Mouse (Mus musculus): ENCODE measurements at regions not wholly inside any gene's neighbourhood (a gene's known extent, or its start where the extent isn't known, plus 50 kb on each side); places are given as distances from the start of the nearest gene placed in this dataset.
A peak's percentile ranks its signal among the peaks of the same experiment; 100 is the strongest.
"Not testable (repeated sequence)": the region's sequence is repeated elsewhere in the genome, so short reads cannot be mapped to it uniquely, and the experiment has no call there.

DNA sequence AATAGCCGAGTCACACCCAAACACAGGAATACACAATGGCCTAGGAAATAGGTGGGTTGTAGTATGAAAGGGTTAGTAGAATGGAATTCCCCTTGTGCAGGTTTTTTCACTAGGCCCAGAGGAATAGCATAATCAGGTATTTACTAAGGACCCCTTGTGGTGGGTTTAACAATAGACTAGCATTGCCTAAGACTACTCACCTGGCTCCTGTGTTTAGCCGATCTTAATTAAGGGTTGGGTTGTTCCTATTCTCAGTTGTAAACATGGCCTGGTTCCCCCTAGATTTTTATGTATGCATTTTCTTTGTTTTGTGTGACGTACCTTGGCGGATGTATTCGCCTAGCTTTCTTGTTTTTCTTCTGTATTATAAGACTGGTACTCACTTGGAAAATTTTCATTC is 90.8 kb upstream of the Srd5a2 start:
- H3K4me1 ChIP-seq (ENCODE audit: control insufficient read depth, insufficient read depth, insufficient read length, low read length); H3K27me3 ChIP-seq (ENCODE audit: control insufficient read depth, insufficient read depth, low read length); H3K36me3 ChIP-seq (ENCODE audit: control insufficient read depth, insufficient read depth, low read length); H3K27ac ChIP-seq (ENCODE audit: insufficient read depth, low read depth, low read length); H3K4me3 ChIP-seq (ENCODE audit: low read depth, low read length): not testable (repeated sequence)
- WGBS: 92% methylated on average over 5 of the region's 5 CpGs

DNA sequence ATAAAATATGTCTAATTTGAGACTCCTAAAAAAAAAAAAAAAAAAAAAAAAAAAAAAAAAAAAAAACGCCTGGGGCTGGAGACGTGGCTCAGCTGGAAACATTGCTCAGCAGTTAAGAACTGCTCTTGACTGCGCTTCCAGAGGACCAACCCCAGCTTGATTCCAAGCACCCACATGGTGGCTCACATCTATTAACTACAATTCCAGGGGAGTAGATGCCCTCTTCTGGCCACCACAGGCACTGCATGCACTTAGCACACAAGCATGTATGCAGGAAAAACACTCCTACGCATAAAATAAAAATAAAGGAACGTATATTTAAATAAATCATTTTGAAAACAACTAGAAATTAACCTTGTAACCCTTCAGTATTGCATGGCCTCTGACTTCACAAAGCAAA is 87.3 kb upstream of the Srd5a2 start:
- no peaks in the 10 kb centered on the region for H3K27me3 ChIP-seq (ENCODE audit: control insufficient read depth, insufficient read depth, low read length)

DNA sequence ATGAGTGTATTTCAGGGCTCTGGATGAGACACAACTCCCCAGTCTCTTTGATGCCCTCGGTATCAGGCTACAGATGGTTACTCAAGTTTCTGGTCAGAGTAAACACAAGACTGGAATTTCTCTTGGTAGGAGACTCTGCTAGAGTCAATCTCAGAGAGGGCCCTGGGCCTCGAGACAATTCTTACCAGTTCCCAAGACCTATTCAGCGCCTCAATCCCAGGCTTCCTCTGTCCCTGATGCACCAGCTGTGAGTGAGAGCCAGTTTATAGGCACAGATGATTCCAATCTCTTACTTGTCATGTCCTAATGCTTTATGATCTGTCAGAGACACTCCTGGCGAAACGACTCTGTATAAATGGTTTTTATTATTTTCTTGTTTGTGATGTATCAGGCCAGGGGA is 83.8 kb upstream of the Srd5a2 start:
- no peak for TF ChIP-seq POLR2A (IDR thresholded peaks at IDR 0.05; ENCODE audit: low read depth, low read length)
- TF ChIP-seq CTCF (IDR thresholded peaks at IDR 0.05; ENCODE audit: extremely low read depth, insufficient read length, insufficient replicate concordance, low read depth, low read length): no peak
- Histone ChIP-seq H3K36me3 (ENCODE audit: control insufficient read depth, insufficient read depth, low read length) (no peaks in the 10 kb centered on the region), H3K4me1 (ENCODE audit: control insufficient read depth, insufficient read depth, insufficient read length, low read length) (no peaks in the 10 kb centered on the region), H3K27me3 (ENCODE audit: control insufficient read depth, insufficient read depth, low read length) (no peaks in the 10 kb centered on the region), H3K4me3 (ENCODE audit: low read depth, low read length) (no peak overlapping the region), H3K27ac (ENCODE audit: insufficient read depth, low read depth, low read length) (no peak overlapping the region)
- WGBS: 61% methylated on average over 5 of the region's 5 CpGs

More for the DNA sequence above, 87.3 kb upstream of the Srd5a2 start:
- Histone ChIP-seq H3K4me1 (ENCODE audit: control insufficient read depth, insufficient read depth, insufficient read length, low read length) (no peaks in the 10 kb centered on the region), H3K36me3 (ENCODE audit: control insufficient read depth, insufficient read depth, low read length) (no peaks in the 10 kb centered on the region), H3K27ac (ENCODE audit: insufficient read depth, low read depth, low read length) (no peak overlapping the region), H3K4me3 (ENCODE audit: low read depth, low read length) (no peak overlapping the region)
- TF ChIP-seq POLR2A (IDR thresholded peaks at IDR 0.05; ENCODE audit: low read depth, low read length): no peak
- TF ChIP-seq CTCF (IDR thresholded peaks at IDR 0.05; ENCODE audit: extremely low read depth, insufficient read length, insufficient replicate concordance, low read depth, low read length): peak; percentile 60; the same call in 1 of the 2 replicates
- WGBS: 81% methylated on average over 5 of the region's 5 CpGs

DNA sequence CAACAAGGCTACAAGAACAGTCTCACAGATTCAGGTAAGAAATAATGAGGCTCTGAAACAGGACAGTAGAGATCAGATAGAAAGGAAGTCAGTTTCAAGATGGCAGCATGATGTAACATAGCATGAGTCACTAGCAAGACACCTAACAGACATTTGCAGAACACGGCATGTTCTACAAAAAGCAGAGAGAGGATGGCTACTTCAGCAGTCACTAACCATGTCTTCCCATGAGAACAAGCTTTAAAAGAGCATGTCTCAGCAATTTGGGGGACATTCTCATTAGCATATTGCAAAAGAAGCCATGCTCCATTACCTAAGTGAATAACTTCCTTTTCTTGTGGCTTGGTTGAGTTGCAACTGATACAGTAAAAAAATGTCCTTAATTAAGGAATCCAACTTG is 75.2 kb upstream of the Srd5a2 start:
- no peaks in the 10 kb centered on the region for H3K27me3 ChIP-seq (ENCODE audit: control insufficient read depth, insufficient read depth, low read length)
- H3K4me3 ChIP-seq (ENCODE audit: low read depth, low read length): no peak overlapping the region
- WGBS: 85% methylated on average over 1 of the region's 1 CpGs
- H3K4me1 ChIP-seq (ENCODE audit: control insufficient read depth, insufficient read depth, insufficient read length, low read length): peaks cover 2% of the 10 kb centered on the region; the same call in 1 of the 2 replicates
- H3K27ac ChIP-seq (ENCODE audit: insufficient read depth, low read depth, low read length): no peak overlapping the region
- no peak for TF ChIP-seq CTCF (IDR thresholded peaks at IDR 0.05; ENCODE audit: extremely low read depth, insufficient read length, insufficient replicate concordance, low read depth, low read length)
- TF ChIP-seq POLR2A (IDR thresholded peaks at IDR 0.05; ENCODE audit: low read depth, low read length): no peak
- H3K36me3 ChIP-seq (ENCODE audit: control insufficient read depth, insufficient read depth, low read length): no peaks in the 10 kb centered on the region

DNA sequence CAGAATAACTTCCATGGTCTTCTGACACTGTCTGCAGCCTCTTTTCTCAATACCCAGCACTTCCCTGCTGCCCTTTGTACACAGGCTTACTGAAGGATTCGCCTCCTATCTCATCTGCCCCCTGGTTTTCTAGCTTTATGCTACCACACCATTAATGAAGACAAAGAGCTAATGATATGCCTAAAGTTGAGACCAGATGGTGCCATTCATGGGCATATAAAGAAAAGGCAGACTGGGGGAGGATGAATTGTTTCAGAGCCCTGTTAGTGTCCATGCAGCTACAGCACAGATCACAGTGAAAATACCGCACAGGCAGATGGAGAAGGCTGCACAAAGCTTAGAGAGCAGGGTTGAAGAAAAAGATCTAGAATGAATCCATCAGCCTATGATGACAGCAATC is 73.3 kb upstream of the Srd5a2 start:
- WGBS: 93% methylated on average over 2 of the region's 2 CpGs
- no peaks in the 10 kb centered on the region for H3K27me3 ChIP-seq (ENCODE audit: control insufficient read depth, insufficient read depth, low read length)
- TF ChIP-seq POLR2A (IDR thresholded peaks at IDR 0.05; ENCODE audit: low read depth, low read length) (no peak), CTCF (IDR thresholded peaks at IDR 0.05; ENCODE audit: extremely low read depth, insufficient read length, insufficient replicate concordance, low read depth, low read length) (no peak)

More for the DNA sequence above, 73.3 kb upstream of the Srd5a2 start:
- H3K4me1 ChIP-seq (ENCODE audit: control insufficient read depth, insufficient read depth, insufficient read length, low read length): peaks cover 2% of the 10 kb centered on the region; the same call in 1 of the 2 replicates
- H3K36me3 ChIP-seq (ENCODE audit: control insufficient read depth, insufficient read depth, low read length): no peaks in the 10 kb centered on the region
- no peak overlapping the region for H3K4me3 ChIP-seq (ENCODE audit: low read depth, low read length)
- H3K27ac ChIP-seq (ENCODE audit: insufficient read depth, low read depth, low read length): no peak overlapping the region
